ENCODE assay signal across 25 mouse cellular contexts in the genomic region with DNA sequence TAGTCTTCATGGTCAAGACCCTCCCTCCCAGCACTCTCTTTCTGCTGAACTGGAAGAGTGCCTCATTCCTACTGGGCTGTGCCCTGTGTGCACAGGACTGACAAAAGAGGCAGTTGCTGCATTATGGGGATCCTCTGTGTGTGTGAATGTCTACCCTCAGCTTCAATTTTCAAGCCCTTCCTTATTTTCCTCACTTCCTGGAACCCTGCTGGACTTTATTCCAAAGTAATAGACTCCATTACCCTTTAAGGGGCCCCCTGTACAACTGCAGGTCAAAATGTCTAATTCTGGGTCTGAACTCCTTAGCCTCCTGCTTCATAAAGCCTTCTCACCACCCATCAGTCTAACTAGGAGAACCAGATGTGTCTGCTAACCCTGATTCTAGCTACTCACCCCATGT. TPM values are rescaled to one million over a fixed set of nuclear protein-coding genes. Genes with fewer than 3 reads are reported as not detected.
DNase-seq lines count a peak whose midpoint lies in the region; ATAC-seq and TF ChIP-seq lines count a peak whose summit lies in the region.
"Had no signal": no experiment of that assay in that cellular context is flagged by ENCODE, and none has a peak within 500 bp of the region (broad histone marks: within the 10 kb centered on the region; RNA-seq: fewer than 3 reads in every experiment).

No protein-coding gene starts in this region.

- H3K4me3 ChIP-seq in intestine, embryonic 15.5 days (replicated peaks), result no peak overlapping the region
- no peak overlapping the region for H3K4me3 ChIP-seq in intestine, embryonic 16.5 days (ENCODE audit: low read length)
- H3K4me3 ChIP-seq in intestine, postnatal 0 days (ENCODE audit: low read depth, low read length), result no peak overlapping the region

- H3K4me1 ChIP-seq in intestine, embryonic 15.5 days (replicated peaks), result no peaks in the 10 kb centered on the region
- H3K4me1 ChIP-seq in intestine, embryonic 16.5 days (ENCODE audit: control insufficient read depth, insufficient read depth, low read length), result no peaks in the 10 kb centered on the region
- H3K4me1 ChIP-seq in intestine, postnatal 0 days (replicated peaks; ENCODE audit: control insufficient read depth, insufficient read depth, low read length), result no peaks in the 10 kb centered on the region

- 0 out of 2 replicates have a peak, but pooled peaks have one; percentile 39 for ATAC-seq in intestine, embryonic 15.5 days
- ATAC-seq in intestine, embryonic 16.5 days, result peak; percentile 55; the same call in 1 of the 2 replicates
- ATAC-seq in intestine, postnatal 0 days, result peak; percentile 59; the same call in 1 of the 2 replicates
- ATAC-seq: activated CD4-positive, CD25-positive, alpha-beta regulatory T cell, adult 4 months; CD4-positive, CD25-positive, alpha-beta regulatory T cell, adult 4 months; Patski had no signal

- H3K9ac ChIP-seq in intestine, embryonic 15.5 days, result no peak overlapping the region
- H3K9ac ChIP-seq in intestine, embryonic 16.5 days (ENCODE audit: low read depth, low read length), result no peak overlapping the region
- no peak overlapping the region for H3K9ac ChIP-seq in intestine, postnatal 0 days (ENCODE audit: low read depth, low read length)

- H3K27ac ChIP-seq in intestine, embryonic 15.5 days, result no peak overlapping the region
- H3K27ac ChIP-seq in intestine, embryonic 16.5 days (ENCODE audit: low read length), result no peak overlapping the region
- H3K27ac ChIP-seq in intestine, postnatal 0 days (ENCODE audit: low read depth, low read length), result no peak overlapping the region

- no peak overlapping the region for H3K4me2 ChIP-seq in intestine, embryonic 15.5 days (replicated peaks)
- H3K4me2 ChIP-seq in intestine, embryonic 16.5 days (ENCODE audit: low read depth, low read length), result no peak overlapping the region
- no peak overlapping the region for H3K4me2 ChIP-seq in intestine, postnatal 0 days (replicated peaks; ENCODE audit: low read depth)

- H3K9me3 ChIP-seq in intestine, embryonic 15.5 days, result no peaks in the 10 kb centered on the region
- no peaks in the 10 kb centered on the region for H3K9me3 ChIP-seq in intestine, embryonic 16.5 days (ENCODE audit: control insufficient read depth, low read length)
- no peaks in the 10 kb centered on the region for H3K9me3 ChIP-seq in intestine, postnatal 0 days (ENCODE audit: control insufficient read depth)
- H3K9me3 ChIP-seq: G1E had no signal

- intact Hi-C loops in heart, postnatal 14 days (cut with DNase I), result no loop called here

- H3K27me3 ChIP-seq in intestine, embryonic 15.5 days (replicated peaks), result no peaks in the 10 kb centered on the region
- no peaks in the 10 kb centered on the region for H3K27me3 ChIP-seq in intestine, embryonic 16.5 days (replicated peaks; ENCODE audit: control insufficient read depth, insufficient read depth, low read length)
- H3K27me3 ChIP-seq in intestine, postnatal 0 days (replicated peaks; ENCODE audit: control insufficient read depth, insufficient read depth, low read length), result no peaks in the 10 kb centered on the region
- H3K27me3 ChIP-seq: CH12.LX had no signal

- H3K36me3 ChIP-seq in intestine, embryonic 15.5 days, result no peaks in the 10 kb centered on the region
- H3K36me3 ChIP-seq in intestine, embryonic 16.5 days (ENCODE audit: control insufficient read depth, insufficient read depth, low read length), result no peaks in the 10 kb centered on the region
- no peaks in the 10 kb centered on the region for H3K36me3 ChIP-seq in intestine, postnatal 0 days (ENCODE audit: control insufficient read depth, insufficient read depth)
- H3K36me3 ChIP-seq: G1E had no signal

- TF ChIP-seq CTCF in intestine, postnatal 0 days (IDR thresholded peaks at IDR 0.05; ENCODE audit: low read depth), result no peak

- DNase-seq in heart, postnatal 14 days, result no peak
- no peak for DNase-seq in right cerebral cortex, adult 18-20 months
- no peak for DNase-seq in retina, embryonic 14.5 days (ENCODE audit: low spot score)
- DNase-seq: adrenal gland, adult 2 months; adrenal gland, adult 8-10 months; adrenal gland, postnatal 10 days; adrenal gland, postnatal 14 days; adrenal gland, postnatal 25 days; adrenal gland, postnatal 36 days; B cell, adult 2 months; cerebellum, adult 11 months; cerebellum, adult 11-12 months; cerebellum, adult 18-20 months had no signal

RNA-seq across cellular contexts. Expression of a gene that starts 2.0 kb away (rescaled TPM):
- polyA plus RNA-seq in intestine, embryonic 15.5 days (2015; fragmentation: Nextera tagmentation; extraction: Ambion mirVana), result not detected in 2 replicates
- not detected in 2 replicates for polyA plus RNA-seq in intestine, embryonic 16.5 days (2015; fragmentation: Nextera tagmentation; extraction: Ambion mirVana)
- polyA plus RNA-seq in intestine, postnatal 0 days (2015; fragmentation: Nextera tagmentation; extraction: Ambion mirVana), result 0.12 TPM in 1 of 2 replicates, not detected in the other
- not detected for total RNA-seq in heart, postnatal 14 days (2021)
- total RNA-seq: adrenal gland, adult 18-20 months; adrenal gland, adult 2 months; adrenal gland, adult 8-10 months; adrenal gland, postnatal 10 days; adrenal gland, postnatal 14 days; adrenal gland, postnatal 25 days; adrenal gland, postnatal 36 days; adrenal gland, postnatal 4 days; CH12.LX; G1E; MEL had no signal
- polyA plus RNA-seq: activated CD4-positive, CD25-positive, alpha-beta regulatory T cell, adult 4 months; adrenal gland, adult 2 months; brain, embryonic 14.5 days; CD4-positive, CD25-positive, alpha-beta regulatory T cell, adult 4 months; G1E; Patski had no signal
